Mouse (Mus musculus) cerebral cortex, adult 2 months (tissue): Measurements from ENCODE around the gene Snx14.

ENCODE experiments used
- WGBS: fragments of 180-500 bp; shearing (Covaris S2); methylation state at CpG from one replicate; pipeline ENCODE4 v1.1.7; 2018; 5-methylcytosine and 5-hydroxymethylcytosine counted together

Snx14 gene

GRCm38 (mm10) chr9:88438555-88439237 is at the start of gene Snx14:
Gene Snx14 (minus strand): TSS chr9:88438958.
- under 1% methylated on average over 55 of the region's 62 CpGs for WGBS

DNA sequence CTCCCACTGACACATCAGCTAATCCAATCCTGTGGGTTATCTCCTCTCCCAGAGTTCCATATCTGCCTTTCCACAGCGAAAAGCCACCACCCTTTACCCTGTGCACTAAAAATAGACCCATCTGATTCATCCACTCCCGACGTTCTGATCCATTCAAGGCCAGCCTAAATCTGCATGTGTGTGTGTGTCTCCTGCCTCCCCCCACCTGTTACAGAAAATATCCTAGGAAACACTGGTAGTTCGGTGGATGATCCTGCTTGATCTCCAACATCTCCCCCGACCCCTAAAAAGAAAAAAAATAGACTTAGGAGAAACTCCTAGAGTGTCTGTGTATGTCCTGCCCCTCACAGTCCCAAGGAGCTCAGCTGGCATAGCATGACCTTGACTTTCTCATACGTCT is 45.8 kb upstream of the Snx14 start:
- WGBS: 48% methylated on average over 6 of the region's 6 CpGs

DNA sequence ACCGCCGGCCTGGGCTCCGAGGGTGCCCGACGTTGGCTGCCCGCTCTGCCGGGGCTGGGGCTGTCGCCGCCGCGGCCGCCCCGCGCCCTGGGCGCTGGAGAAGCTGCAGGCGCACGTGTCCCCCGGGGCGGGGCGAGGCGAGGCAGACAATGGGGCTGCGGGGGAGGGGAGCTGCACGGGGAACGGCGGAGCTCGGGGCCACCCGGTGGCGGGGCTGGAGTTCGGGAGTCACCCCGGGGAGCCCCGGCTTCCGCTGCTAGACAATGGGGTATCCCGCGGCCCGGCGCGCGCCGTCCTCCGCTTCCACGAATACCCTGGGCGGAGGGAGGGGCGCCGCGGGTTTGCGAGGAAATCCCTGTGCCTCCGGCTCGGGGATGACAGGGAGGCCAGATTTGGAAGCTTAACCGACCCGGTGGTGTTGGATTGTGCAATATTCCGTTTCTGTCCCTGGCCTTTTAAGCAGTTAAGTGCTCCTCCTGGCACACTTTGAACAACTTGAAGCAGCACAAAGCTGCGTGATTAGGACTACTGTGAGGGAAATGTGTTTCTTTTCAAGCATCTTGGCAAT is 44.2 kb upstream of the Snx14 start:
- WGBS: 0% methylated on average over 50 of the region's 52 CpGs

DNA sequence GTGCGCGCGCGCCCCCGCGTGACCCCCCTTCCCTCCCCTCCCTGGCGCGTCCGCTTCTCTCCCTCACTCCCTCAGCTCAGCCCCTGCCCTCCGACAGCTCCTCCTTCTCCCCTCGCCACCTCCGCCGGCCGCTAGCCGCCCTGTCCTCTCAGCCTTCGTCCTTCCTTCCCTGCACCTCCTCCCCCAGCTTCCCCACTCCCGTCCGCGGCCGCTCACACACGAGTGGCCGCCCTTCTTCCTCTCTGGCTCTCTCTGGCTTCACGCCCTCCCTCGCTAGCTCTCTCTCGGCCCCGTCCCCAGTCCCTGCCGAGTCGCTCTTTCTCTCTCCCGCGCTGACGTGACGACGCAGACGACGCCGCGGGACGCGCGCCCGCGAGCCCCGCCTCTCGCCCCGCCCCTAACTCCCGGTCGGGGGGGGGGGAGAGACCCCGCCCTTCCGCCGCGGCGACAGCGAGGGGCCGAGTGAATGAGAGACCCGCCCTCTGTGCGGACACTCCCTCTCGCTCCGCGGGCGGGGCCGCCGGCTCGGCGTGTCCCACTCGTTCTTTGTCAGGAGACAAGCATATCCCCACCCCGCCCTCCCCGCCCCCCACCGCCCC is 43.6 kb upstream of the Snx14 start, which contains the start of gene Syncrip:
Gene Syncrip, minus strand, starts transcription at position 345 of the 599 bp plus-strand sequence.
- 1% methylated on average over 56 of the region's 68 CpGs for WGBS

DNA sequence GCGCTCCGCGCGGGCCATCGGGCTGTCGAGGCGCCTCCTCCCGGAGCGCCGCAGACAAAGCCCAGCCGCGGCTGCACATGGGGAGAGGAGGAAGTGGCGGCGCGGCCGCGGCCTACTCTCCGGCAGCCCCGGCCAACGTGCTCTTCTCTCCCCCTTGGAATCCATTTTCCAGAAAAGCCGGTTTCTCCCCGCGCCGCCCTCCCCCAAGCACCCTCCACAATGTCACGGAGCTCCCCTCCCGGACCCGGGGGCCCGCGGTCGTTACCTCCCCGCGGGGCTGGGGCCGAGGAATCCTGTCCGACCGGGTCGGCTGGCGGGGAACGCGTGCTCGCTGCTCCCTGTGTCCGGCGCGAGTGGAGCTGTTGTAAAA is 43.0 kb upstream of the Snx14 start:
- WGBS: under 1% methylated on average over 37 of the region's 43 CpGs

DNA sequence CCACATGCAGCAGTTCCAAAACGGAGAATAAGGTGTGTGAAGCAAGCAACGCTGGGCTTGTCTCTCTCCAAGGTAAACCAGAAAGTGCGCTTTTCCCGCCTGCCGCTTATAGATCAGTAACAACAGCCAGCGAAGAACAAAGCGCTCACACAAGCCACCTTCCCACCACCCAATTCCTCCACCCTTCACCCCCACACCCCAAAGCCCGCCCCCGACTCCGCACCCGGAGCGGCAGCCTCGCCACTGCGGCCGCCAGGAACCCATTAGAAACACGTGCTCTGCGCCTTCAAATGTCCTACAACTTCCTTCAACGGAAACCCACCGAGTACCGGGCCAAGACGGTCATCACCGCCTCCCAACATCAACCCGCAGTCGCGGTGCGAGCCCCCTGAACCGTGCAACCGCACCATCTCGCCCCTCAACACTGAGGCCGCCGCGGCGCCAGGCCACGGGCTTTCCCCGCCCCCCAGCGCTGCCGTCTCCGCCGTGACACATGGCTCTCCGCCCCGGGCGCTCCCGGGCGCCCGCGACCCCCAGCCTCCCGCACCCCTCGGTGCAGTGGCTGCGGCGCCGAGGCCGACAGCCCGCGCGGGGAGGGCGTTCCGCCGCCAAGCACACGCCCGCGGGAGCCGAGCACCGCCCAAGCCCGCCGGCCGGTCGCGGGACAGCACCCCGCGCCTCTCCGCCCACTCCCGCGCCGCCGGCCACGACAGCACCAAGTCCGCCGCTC is 42.5 kb upstream of the Snx14 start:
- WGBS: under 1% methylated on average over 74 of the region's 78 CpGs

DNA sequence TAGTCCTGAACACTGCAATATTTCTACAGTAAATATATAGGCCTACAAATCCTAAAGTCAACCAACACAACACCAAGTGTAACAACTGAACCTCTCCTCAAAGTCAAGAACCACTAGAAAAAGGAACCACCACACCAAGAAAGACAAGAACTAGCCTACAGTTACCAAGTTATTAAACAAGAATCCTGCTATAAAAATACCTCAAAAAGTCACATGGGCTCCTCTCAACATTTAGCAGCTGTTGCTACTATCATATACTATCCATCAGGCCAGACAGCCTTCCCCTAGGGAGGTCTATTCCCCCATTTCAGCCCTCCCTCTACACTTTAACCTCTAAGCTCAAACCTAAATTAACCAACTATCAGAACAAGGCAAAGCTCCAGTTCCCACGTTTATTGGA is 41.4 kb upstream of the Snx14 start:
- 4% methylated on average over 1 of the region's 1 CpGs for WGBS

GRCm38 (mm10) chr9:88476138-88476537 is 37.4 kb upstream of the Snx14 start:
- 31% methylated on average over 1 of the region's 1 CpGs for WGBS

- WGBS: 95% methylated on average over 3 of the region's 4 CpGs
These were observed 22.3 kb upstream of the Snx14 start for GRCm38 (mm10) chr9:88461017-88461416.

DNA sequence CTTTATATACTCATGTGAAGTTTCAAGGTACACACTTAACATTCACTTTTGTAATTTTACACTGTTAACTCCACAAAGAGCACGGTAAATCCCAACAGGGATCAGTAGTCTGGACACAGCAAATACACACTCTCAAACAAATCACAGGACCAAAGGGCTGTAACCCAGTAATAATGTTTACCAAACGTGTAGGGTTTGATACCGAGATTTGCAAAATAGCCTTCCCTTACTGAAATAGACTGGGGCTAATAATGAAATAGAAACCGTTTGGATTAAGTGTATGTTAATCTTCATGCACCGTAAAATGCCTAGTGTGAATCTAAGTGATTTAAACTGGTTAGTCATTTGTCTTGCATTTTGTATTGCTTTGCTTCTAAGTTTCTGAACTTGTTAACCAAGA is 1.2 kb upstream of the Snx14 start:
- 17% methylated on average over 5 of the region's 5 CpGs for WGBS

DNA sequence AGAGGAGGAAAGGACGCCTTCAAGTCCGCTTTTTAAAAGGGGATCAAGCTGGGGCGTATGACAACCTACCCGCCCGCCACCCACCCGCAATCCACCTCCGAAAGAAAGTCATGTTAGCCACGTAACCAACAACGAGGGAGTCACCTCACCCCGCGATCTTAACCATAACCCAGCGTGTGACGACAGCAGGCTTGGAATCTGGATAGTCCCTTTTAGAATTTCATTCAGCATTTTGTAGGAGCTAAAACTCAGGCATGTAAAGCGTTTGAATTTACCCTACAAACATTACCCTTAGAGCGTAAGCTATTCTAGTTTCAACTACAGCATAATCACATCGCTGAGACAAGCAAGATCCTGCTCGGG is 461 bp upstream of the Snx14 start:
- under 1% methylated on average over 17 of the region's 17 CpGs for WGBS

DNA sequence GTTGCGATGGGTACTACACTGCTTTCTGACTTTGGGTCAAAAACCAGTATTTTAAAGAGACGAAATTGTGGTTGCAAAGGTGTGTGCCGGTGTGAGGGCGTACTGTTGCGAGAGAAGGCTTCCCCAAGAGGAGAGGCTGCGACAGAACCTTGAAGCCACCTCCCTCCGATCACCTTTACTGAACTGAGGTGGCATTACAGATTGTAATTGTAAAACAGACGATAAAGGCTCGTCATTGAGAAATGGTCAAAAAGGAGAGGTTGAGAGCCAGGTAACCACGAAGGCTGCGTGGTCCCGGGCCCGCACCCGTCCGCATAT is 562 bp downstream of the Snx14 start:
- under 1% methylated on average over 15 of the region's 15 CpGs for WGBS

DNA sequence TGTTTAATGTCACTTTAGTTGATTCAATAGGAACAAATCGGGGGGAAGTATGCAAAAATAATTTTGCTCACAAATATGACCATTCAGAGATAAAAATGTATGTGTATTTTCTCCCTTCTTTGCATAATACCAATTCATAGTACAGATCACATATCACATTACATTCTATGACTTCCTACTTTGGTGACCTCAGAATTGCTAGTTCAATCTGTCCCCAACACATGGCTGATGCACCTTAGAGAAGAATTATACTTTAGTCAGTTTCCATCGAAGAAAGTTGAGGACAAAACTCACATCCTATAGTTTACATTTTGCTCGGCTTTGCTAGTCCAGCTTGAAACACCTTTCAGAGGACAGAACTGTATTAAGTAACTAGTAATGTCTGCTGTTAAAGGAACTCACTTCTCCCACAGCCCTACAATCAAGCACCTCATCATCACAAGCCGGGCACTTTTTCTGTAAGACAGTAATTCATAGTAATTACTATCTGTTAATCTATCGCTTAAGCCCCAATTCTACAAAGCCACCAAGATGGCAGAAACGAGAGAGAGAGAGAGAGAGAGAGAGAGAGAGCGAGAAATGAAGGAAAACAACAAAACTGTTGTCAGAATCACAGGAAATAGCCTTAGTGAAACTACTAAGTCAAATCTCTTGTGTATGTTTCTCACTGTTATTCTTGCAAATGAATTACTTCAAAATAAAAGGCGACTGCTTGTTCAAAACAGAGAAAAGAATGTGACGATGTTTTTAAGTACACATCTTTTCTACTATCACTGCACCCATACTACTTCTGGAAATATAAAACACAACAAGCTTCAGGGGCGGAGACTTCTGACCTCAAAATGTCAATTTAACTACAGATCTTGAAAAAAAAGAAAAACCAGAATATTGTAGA is 1.2 kb downstream of the Snx14 start:
- WGBS: 27% methylated on average over 10 of the region's 10 CpGs

DNA sequence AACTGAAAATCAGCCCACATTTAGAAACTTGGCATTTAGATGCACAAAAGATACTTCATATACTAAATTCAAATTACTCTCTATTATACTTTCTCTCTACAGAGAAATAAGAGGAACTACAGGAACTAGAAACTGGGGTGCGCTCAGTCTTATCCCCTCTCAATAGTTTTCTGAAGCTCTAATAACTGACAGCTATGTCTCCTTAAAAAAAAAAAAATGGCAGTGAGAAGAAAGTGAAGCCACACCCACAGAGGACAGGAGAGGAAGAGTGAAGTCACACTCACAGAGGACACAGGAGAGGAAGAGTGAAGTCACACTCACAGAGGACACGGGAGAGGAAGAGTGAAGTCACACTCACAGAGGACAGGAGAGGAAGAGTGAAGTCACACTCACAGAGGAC is 14.4 kb downstream of the Snx14 start:
- WGBS: 84% methylated on average over 2 of the region's 2 CpGs

DNA sequence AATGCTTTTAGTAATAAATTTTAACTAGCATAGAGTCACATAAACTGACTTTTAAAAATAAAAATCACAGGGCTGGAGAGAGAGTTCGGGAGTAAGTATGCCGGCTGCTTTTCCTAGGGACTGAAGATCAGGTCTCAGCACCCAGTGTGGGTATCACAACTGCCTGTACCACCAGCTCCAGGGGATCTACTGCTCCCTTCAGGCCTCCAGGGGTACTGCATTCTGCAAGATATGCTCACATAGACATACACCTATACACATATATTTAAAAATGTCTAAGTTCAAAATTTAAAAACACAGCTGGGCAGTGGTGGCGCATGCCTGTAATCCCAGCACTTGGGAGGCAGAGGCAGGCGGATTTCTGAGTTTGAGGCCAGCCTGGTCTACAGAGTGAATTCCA is 16.3 kb downstream of the Snx14 start:
- WGBS: over 99% methylated on average over 4 of the region's 4 CpGs

- 38% methylated on average over 1 of the region's 1 CpGs for WGBS
These were observed 22.0 kb downstream of the Snx14 start for GRCm38 (mm10) chr9:88416752-88417151.

DNA sequence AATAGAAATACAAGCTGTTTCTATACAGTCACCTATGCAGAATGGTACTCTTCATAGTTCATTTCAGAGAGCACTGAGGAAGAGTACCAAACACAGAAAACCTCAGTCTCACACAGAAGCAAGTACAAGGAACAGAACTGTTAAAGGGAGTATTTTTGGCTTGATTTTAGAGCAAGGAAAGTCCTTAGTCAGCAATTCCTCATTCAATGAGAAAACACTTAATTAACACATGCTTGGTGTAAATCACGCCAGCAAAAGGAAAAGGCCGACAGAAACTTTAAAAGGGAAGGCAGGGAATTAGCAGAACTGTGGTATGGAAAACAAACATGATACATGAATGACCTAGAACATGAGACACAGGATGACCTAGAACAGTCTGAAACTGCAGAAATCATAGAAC is 28.8 kb downstream of the Snx14 start:
- WGBS: 53% methylated on average over 2 of the region's 2 CpGs

DNA sequence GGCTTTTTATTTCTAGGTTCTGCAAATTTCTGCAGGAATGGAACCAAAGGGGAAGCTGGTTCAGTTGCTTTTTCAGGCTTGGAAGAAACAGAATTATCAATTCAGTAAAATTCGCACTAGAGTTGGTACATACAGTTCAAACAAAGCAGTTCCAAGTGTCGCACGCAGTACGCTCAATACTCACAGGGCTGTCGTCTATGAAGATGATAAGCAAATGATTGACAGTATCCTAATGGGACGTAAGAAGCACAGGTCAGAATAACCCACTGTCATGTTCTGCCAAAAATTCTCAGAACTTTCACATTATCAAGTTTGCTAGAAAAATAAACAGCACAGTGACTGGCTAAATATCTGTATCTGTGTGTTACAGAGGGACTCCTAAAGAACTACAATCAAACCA is 34.2 kb downstream of the Snx14 start:
- 87% methylated on average over 6 of the region's 6 CpGs for WGBS

DNA sequence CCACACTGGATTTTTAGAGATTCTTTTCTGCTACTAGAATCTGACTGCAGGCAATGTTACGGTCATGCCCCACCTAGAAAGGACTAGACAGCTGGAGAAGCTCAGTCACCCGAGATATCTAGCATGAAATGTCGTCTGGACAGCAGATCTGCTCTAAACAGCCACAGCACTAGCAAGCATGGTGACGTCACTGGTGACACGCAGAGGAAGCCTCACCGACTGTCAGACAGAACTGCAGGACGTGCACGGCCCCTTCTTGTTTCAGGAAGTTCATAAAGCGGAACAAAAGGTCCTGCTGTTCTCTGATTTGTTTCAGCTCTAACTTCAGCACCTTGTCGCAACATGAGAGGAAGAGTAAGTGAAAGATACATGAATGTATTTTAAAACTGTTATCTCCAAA is 34.7 kb downstream of the Snx14 start:
- 66% methylated on average over 10 of the region's 10 CpGs for WGBS

DNA sequence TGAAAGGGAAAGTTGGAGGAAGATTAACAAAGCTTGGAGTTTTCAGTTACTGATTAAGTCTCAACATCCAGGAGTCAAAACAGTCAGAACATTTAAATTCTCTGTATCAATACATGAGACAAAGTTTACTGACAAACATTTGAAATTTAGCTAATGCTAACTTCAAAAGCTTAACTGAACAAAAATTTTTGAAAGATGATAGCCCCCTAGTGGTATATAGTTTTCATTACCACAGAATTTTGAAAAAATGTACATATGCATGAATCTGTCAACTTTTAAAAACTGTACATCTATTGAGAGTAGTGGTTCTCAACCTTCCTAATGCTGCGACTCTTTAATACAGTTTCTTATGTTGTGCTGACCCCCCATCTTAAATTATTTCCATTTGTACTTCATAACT is 40.3 kb downstream of the Snx14 start:
- 85% methylated on average over 1 of the region's 1 CpGs for WGBS

DNA sequence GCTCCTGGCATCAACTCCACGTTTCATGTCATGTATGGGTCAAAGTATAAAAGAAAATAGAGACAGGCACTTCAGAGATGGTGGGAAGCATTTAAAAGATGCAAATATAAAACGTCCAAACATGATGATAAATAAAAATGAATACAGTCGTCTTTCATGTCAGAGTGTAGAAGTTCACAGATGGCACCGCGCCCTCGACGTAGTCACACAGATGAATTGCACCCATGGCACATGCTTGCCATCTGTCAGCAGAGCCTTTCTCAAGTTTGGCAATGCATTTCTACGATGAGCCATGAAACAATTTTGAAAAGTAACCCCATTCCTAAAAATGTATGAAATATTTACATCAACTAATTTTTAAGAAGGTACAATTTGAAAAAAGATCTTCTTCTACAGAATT is 43.9 kb downstream of the Snx14 start:
- 56% methylated on average over 8 of the region's 8 CpGs for WGBS

- 75% methylated on average over 5 of the region's 5 CpGs for whole genome bisulfite sequencing
These were observed 49.9 kb downstream of the Snx14 start for GRCm38 (mm10) chr9:88388826-88389225.
